Mouse (Mus musculus): ENCODE measurements around the gene Nup98.

DNA sequence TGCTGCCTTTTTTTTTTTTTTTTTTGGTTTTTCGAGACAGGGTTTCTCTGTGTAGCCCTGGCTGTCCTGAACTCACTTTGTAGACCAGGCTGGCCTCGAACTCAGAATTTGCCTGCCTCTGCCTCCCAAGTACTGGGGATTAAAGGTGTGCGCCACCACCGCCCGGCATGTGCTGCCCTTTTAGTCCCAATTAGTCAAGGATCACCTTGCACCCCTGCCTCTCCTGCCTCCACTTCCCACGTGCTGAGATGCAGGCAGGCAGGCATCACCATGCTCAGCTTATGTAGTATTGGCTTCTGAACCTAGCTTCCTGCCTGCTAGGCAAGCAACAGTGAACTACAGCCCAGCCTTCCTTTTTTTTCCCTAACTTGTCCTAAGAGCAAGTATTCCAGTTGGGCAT lies 92.6 kb downstream of the Nup98 start:
- TF ChIP-seq CTCF (IDR thresholded peaks at IDR 0.05; ENCODE audit: low read depth) (no peak), EP300 (IDR thresholded peaks at IDR 0.05; ENCODE audit: low read depth) (no peak)

Measured in liver, embryonic 14.5 days (tissue).